Mouse (Mus musculus) spleen, adult 2 months (tissue): ENCODE results near the gene Dld. TPM values are rescaled to one million over a fixed set of nuclear protein-coding genes. Genes with fewer than 3 reads are reported as not detected.

Source experiments
- DNase-seq, 2 experiments: peaks; one replicate each; pipeline versions ENCODE4 v3.0.0 to v3.0.0-alpha.2; 2012 to 2021; ENCODE audit warnings: low spot score in 2 of 2, low read depth in 1 of 2
- H3K27ac ChIP-seq: fragments of 200-500 bp; 2 replicates; pipeline ENCODE4 v1.5.1; 2012; ENCODE audit warnings: low read length, inconsistent platforms; ENCODE audit not compliant: insufficient read depth
- H3K27me3 ChIP-seq: fragments of 200-500 bp; 2 replicates; pipeline ENCODE4 v1.6.1; 2012; ENCODE audit warnings: mild to moderate bottlenecking, moderate library complexity, low read length, inconsistent platforms; ENCODE audit not compliant: control insufficient read depth, insufficient read depth
- H3K36me3 ChIP-seq: fragments of 200-500 bp; 2 replicates; pipeline ENCODE4 v1.6.1; 2012; ENCODE audit warnings: mild to moderate bottlenecking, low read length, inconsistent platforms; ENCODE audit not compliant: control insufficient read depth, insufficient read depth
- H3K4me1 ChIP-seq: fragments of 200-500 bp; 2 replicates; pipeline ENCODE4 v1.6.1; 2011; ENCODE audit warnings: inconsistent platforms; ENCODE audit not compliant: control insufficient read depth, insufficient read depth, insufficient read length
- H3K4me3 ChIP-seq: fragments of 200-500 bp; 2 replicates; pipeline ENCODE4 v1.5.1; 2011; ENCODE audit warnings: mild to moderate bottlenecking, inconsistent platforms; ENCODE audit not compliant: insufficient read depth, insufficient read length; ENCODE audit errors: extremely low read depth
- CTCF ChIP-seq: fragments of 200-500 bp; IDR thresholded peaks from 2 replicates; pipeline ENCODE4 v1.5.1; 2011; ENCODE audit warnings: mild to moderate bottlenecking, inconsistent platforms; ENCODE audit not compliant: insufficient read depth, insufficient read length, insufficient replicate concordance; ENCODE audit errors: extremely low read depth
- POLR2A ChIP-seq: fragments of 200-500 bp; IDR thresholded peaks from 2 replicates; pipeline ENCODE4 v1.6.1; 2011; ENCODE audit warnings: low read depth, low read length, inconsistent platforms
- WGBS: fragments of 180-500 bp; shearing (Covaris S2); methylation state at CpG from one replicate; pipeline ENCODE4 v1.1.7; 2018; 5-methylcytosine and 5-hydroxymethylcytosine counted together
- polyA plus RNA-seq: library from polyadenylated mRNA; depleted of rRNA; stranded (reverse); fragments of >200 nt; gene quantifications from 2 replicates; pipeline ENCODE4 v1.2.3, GENCODE M21; 2012

Gene Dld
- polyA plus RNA-seq, 1 experiment, result 3.8 TPM

- H3K36me3 ChIP-seq, result no peaks in the 10 kb centered on the region
- no peak overlapping the region for H3K4me3 ChIP-seq
- TF ChIP-seq CTCF, result no peak
- TF ChIP-seq POLR2A, result no peak
- no peaks in the 10 kb centered on the region for H3K27me3 ChIP-seq
- DNase-seq, result no peak
- WGBS, result 88% methylated on average over 16 of the region's 16 CpGs
- H3K4me1 ChIP-seq, result no peaks in the 10 kb centered on the region
- no peak overlapping the region for H3K27ac ChIP-seq
Observed at GRCm38 (mm10) chr12:31302766-31303511, 48.3 kb downstream of the Dld start.

GRCm38 (mm10) chr12:31302266-31302665 lies 49.0 kb downstream of the Dld start:
- no peak for DNase-seq
- WGBS, result 78% methylated on average over 5 of the region's 5 CpGs

GRCm38 (mm10) chr12:31300276-31300675 lies 51.0 kb downstream of the Dld start:
- Histone ChIP-seq H3K27ac (no peak overlapping the region), H3K4me3 (no peak overlapping the region), H3K27me3 (no peaks in the 10 kb centered on the region), H3K36me3 (no peaks in the 10 kb centered on the region), H3K4me1 (no peaks in the 10 kb centered on the region)
- no peak for DNase-seq
- 94% methylated on average over 9 of the region's 9 CpGs for WGBS
- TF ChIP-seq CTCF, result no peak
- TF ChIP-seq POLR2A, result no peak

More at GRCm38 (mm10) chr12:31302266-31302665, 49.0 kb downstream of the Dld start:
- Histone ChIP-seq H3K4me3 (no peak overlapping the region), H3K27ac (no peak overlapping the region), H3K36me3 (no peaks in the 10 kb centered on the region), H3K27me3 (no peaks in the 10 kb centered on the region), H3K4me1 (no peaks in the 10 kb centered on the region)
- TF ChIP-seq POLR2A (no peak), CTCF (no peak)

- no peak overlapping the region for H3K4me3 ChIP-seq
- no peaks in the 10 kb centered on the region for H3K36me3 ChIP-seq
- no peak for TF ChIP-seq POLR2A
- TF ChIP-seq CTCF, result no peak
- no peak for DNase-seq
- H3K27ac ChIP-seq, result no peak overlapping the region
- 81% methylated on average over 14 of the region's 14 CpGs for WGBS
- no peaks in the 10 kb centered on the region for H3K27me3 ChIP-seq
- no peaks in the 10 kb centered on the region for H3K4me1 ChIP-seq
Observed at GRCm38 (mm10) chr12:31299676-31300197, 51.5 kb downstream of the Dld start.

- no peak for TF ChIP-seq CTCF
- H3K36me3 ChIP-seq, result no peaks in the 10 kb centered on the region
- H3K27me3 ChIP-seq, result no peaks in the 10 kb centered on the region
- no peak for DNase-seq
- H3K4me3 ChIP-seq, result no peak overlapping the region
- 91% methylated on average over 3 of the region's 3 CpGs for WGBS
- no peaks in the 10 kb centered on the region for H3K4me1 ChIP-seq
- no peak overlapping the region for H3K27ac ChIP-seq
Observed at GRCm38 (mm10) chr12:31299126-31299525, 52.1 kb downstream of the Dld start.

GRCm38 (mm10) chr12:31298530-31298929 lies 52.7 kb downstream of the Dld start:
- DNase-seq, result no peak
- WGBS, result 87% methylated on average over 8 of the region's 8 CpGs
- H3K36me3 ChIP-seq, result no peaks in the 10 kb centered on the region
- H3K27me3 ChIP-seq, result no peaks in the 10 kb centered on the region
- no peak overlapping the region for H3K27ac ChIP-seq
- H3K4me3 ChIP-seq, result no peak overlapping the region
- TF ChIP-seq POLR2A (no peak), CTCF (no peak)
- H3K4me1 ChIP-seq, result no peaks in the 10 kb centered on the region

GRCm38 (mm10) chr12:31298122-31298521 lies 53.1 kb downstream of the Dld start:
- TF ChIP-seq POLR2A (no peak), CTCF (no peak)
- no peaks in the 10 kb centered on the region for H3K36me3 ChIP-seq
- H3K27me3 ChIP-seq, result no peaks in the 10 kb centered on the region
- no peak overlapping the region for H3K27ac ChIP-seq
- no peaks in the 10 kb centered on the region for H3K4me1 ChIP-seq
- no peak for DNase-seq
- WGBS, result 90% methylated on average over 4 of the region's 4 CpGs
- H3K4me3 ChIP-seq, result no peak overlapping the region
